Mouse (Mus musculus) megakaryocyte, embryonic 14.5 days (primary cell): ENCODE results near the gene Asb7.

Experiments used
- FLI1 ChIP-seq: IDR thresholded peaks from 2 replicates; pipeline ENCODE4 v1.6.1; 2012; ENCODE audit warnings: low read length, inconsistent platforms, mixed read lengths
- GATA1 ChIP-seq: IDR thresholded peaks from 3 replicates; pipeline ENCODE4 v1.6.1; 2012; ENCODE audit warnings: mixed read lengths, low read length, inconsistent platforms, borderline replicate concordance

- TF ChIP-seq GATA1, result no peak
- TF ChIP-seq FLI1, result no peak
These were observed 33.9 kb downstream of the Asb7 start for GRCm38 (mm10) chr7:66655471-66655870.
